Mouse (Mus musculus): ENCODE measurements around the gene Nf1.

Nf1 gene

DNA sequence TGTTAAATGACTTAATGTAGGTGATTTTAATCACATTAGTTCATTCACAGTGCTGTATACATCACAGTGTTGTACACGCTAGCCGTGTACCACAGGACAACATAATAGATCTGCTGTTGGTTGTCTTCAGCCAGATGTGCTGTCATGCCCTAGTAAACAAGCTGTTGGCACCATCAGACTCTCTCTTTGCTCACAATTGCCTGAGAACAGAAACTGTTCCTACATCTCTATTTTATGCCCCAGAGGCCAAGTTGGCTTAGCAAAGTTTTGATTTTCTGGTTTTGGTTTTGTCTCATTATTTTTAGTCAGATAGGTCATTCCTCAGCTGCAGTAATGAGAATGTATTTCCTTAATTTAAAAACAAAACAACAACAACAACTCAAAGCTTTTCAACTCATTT is 190.2 kb downstream of the Nf1 start:
- no peak for DNase-seq

DNA sequence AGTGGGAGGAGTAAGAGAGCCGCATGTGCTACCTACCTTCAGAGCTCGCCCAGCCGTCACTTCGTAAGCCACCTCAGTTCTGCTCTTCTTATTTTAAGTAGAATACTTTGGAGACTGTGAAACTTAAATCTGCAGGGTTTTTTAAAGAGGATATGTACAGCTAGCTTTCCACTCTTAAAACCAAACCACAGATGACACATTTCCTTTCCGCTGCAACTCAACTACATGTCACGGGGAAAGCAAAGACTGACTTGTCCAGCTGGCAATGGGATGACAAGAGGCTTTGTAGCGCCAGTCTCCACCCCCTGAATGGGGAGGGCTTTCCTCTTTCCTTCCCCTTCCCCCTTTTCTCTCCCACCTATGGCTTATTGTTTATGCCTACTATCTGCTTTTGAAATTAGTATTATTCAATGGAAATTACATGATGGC is 190.9 kb downstream of the Nf1 start, which contains the start of the genes Evi2 and Evi2a:
TSS of gene Evi2 (minus strand) at position 257 of the 429 bp plus-strand sequence.
TSS of gene Evi2a (minus strand) at position 277 of the 429 bp plus-strand sequence.
- DNase-seq = no peak

DNA sequence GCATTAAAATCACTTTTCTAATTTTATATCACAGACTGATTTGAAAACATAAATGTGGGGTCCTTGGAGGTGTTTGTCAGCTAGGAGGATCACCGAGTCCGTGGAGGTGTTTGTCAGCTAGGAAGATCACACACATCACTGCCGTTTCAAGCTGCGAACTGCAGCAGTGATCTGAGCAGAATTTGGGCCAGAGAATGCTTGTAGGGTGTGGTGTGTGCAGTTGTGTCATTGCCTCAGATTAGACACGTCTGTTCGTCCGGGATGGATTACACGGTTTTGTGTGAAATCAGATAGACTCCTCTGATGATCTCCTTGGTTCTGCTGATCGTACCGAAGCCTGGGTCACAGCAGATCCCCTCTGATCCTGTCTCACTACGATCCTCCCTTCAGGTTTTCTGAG is 191.3 kb downstream of the Nf1 start:
- DNase-seq = no peak

DNA sequence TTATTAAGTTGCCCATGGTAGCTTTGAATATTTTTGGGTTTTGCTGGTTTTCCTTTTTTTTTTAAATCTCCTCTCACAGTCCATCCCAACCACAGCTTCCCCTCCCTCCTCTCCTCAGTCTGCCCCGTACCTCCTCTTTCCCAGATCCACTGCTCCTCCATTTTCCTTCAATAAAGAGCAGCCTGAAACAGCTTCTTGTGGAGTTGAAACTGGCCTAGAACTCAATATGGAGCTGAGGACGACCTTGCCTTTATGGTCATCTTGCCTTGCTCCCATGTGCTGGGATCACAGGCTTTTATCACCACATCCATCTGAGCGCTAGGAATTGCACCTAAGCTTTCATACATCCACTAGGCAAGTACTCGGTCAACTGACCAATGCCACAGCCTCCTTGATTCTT is 192.0 kb downstream of the Nf1 start:
- DNase-seq = no peak

DNA sequence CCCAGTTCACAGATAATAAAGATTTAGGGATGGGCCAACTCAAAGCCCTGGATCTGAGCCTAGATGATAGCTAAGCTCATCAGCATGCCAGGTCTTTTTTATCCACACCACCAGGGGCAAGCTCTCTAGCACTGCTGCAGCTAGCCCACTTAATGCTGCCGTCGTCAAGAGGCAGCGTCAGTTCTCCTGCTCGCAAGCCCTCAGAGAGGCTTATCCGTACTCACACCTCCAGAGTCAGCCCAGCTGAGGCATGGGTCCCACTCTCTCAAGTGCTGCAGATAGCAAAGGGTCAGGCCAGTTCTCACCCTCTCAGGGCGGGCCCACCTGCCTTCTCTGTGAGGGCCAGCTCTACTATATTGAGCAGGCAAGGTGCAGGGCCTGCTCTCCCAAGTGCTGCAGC is 193.8 kb downstream of the Nf1 start:
- peak in 1 of 2 experiments; percentile 30 for DNase-seq

DNA sequence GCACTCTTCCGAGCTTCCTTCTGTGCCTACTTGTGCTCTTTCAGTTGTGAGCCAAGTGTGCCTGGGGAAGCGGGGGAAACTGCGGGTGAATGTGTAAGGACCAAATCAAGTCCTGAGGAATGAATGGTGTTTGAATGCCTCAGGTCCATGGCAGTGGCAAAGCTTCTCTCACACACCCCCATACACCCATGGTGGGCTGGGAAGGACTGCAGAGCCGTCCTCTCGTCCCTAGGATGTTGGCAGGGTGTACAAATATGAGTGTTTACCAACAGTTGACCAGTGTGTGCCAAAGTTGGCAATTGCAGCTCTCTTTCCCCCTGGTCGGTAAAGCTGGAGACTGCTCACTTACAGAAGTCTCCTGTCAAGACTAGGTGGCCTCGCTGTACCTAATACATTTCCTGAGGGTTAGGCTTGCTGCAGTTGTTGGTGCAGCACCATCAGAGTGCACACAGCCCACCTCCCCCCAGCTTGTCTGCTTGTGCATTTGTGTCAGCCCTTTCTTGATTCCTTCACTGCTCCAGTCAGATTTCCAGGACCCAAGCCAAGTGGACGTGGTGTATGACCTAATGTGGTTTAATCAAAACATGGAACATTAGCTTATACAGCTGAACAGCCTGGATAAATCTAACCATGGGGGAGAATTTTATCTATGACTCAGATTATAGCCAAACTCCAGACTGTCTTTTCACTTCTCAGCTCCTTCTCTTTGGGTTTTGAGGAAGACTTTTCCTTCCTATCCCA is 194.6 kb downstream of the Nf1 start:
- DNase-seq = peak; percentile 34 to 40

DNA sequence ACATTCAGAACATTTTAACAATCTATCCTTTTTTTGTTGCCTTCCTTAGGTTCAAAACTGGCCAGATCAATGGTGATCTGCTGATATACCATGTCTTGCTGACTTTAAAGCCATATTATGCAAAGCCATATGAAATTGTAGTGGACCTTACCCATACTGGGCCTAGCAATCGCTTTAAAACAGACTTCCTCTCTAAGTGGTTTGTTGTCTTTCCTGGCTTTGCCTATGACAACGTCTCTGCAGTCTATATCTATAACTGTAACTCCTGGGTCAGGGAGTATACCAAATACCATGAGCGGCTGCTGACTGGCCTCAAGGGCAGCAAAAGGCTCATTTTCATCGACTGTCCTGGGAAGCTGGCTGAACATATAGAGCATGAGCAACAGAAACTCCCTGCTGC is 196.1 kb downstream of the Nf1 start:
- DNase-seq = no peak

DNA sequence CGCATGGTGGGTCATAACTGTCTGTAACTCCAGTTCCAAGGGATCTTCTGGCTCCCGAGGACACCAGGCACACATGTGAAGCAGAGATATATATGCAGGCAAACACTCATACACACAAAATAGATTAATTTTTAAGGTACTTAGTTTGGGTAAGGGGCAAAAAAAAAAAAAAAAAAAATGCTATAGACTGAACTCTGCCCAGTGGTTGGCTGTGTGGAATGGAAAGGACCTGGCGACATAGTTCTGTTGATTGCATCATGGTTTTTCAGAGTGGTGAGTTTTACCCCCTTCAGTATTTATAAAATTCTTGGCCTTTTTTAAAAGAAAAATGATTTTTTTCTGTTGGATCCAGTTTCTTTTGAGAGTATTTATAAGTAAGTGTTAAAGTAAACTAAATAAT is 196.8 kb downstream of the Nf1 start:
- DNase-seq = no peak

DNA sequence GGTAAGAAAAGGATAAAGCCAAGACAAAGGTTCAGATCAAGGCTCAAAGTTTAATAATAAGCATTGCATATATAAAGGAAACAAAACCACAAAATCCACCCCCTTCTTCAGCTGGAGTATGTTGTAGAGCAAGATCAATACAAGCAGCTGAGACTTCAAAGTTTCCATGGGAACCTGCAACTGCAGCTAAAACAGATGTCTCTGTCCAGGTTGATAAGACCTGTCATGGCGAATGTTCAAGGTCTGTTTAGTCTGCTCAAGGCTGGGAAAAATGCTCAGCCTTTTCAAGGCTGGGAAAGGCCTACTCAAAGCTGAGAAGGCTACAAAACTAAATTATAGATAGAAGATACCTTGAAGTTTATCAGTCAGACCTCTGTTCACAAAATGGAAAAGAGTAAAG is 213.1 kb downstream of the Nf1 start:
- DNase-seq = no peak

DNA sequence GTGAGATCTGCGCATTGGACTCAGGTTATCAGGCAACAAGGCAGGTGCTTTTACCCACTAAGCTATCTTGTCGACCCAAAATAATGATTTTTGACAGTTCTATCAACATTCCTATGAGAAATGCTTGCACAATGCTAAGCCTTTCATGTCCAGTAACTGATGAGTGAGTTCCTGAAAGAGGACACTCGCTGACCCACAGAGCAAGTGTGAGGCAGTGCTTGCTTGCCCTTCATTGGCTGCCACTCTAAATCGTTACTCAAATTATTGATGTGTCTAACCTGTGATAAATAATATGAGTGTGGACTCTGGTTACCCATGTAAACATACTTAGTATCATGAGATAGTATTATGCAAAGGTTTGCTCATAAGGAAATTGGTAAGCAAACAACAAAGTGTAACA is 221.0 kb downstream of the Nf1 start:
- DNase-seq = no peak

DNA sequence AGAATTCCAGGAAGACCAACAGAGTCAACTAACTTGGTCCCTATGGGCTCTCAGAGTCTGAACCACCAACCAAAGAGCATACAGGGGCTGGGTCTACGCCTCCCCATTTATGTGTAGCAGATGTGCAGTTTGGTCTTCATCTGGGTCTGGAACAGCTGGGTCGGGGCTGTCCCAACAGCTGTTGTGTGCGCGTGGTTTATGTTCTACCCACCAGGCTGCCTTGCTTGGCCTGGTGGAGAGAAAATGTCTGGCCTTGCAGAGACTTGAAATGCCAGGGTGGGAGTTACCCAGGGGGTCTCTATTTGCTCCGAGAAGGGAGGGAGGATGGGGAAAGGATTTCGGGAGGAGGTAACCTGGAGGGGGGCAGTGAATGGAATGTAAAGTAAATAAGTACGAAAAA is 224.0 kb downstream of the Nf1 start:
- no peak for DNase-seq

DNA sequence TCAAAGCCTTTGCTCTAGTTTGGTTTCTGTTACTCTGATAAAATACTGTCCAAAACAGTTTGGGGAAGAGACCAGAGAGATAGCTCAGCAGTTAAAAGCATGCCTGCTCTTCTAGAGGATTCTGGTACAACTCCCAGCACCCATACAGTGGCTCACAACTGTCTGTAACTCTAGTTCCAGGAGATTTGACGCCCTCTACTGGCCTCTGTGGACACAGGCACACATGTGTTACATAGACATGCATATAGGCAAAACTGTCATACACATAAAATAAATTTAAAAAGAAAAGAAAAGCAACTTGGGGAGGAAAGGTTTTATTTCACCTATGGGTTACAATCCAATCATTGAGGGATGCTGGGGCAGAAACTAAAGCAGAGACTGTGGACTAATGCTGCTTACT is 227.5 kb downstream of the Nf1 start:
- DNase-seq = no peak

DNA sequence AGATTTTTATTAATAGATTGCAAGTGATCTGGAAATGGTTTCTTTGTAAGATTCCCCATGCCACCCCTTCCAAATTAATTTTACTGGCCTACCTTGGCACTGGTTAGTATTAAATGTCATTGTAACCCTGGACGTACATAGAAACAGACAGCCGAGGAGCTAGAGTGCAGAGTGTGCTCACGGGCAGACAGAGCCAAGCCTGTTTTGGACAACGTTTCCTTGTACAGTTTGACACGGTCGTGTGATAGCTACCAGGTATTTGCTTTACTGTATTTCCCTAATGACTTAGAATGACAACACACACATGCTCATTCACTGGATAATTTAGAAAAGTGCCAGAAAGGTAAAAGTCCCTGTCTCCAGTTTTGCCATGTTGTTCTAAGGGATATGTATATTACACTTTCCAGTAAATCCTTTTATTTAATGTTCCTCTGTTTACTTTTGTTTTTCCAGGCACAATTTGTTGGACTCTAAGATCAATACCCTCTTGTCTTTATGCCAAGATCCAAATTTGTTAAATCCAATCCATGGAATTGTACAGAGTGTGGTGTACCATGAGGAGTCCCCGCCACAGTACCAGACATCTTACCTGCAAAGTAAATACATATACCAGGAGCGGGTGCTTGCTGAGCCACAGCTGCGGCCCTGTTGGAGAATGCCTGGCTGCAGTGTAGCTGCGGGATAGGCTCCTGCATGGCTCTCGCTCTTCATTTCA is 228.9 kb downstream of the Nf1 start:
- no peak for DNase-seq

DNA sequence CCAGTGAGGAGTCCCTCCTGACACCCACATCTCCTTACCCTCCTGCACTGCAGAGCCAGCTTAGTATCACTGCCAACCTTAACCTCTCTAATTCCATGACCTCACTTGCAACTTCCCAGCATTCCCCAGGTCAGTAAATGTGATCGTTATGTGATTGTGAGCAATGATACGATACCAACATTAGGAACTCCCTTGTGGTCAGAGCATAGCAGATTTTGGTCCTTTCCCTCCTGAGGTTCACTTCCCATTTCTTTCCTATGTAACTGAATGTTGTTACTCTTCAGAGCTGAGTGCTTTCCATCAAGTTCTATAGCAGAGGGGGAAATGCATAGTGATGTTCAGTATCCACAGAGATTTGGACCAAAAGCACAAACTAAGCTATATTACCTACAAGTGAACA is 230.8 kb downstream of the Nf1 start:
- no peak for DNase-seq

DNA sequence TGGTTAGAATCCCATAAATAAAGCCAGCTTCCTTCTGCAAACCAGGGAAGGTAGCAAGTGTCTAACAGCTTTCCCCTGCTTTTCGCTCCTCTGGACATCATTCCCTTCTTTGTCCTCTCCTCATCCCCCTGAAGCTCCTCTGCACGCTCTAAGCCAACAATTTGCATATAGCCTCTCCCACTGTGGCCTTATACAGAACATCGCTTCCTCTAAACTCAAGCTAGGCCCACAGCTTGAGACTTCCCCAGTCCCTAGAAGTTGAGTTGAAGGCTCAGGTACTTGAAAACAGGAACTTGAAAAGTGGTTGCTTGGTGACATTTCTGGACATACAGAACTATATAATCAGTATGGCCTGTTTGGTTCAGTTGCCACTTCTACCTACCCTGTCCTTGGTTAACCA is 234.3 kb downstream of the Nf1 start:
- DNase-seq = no peak

DNA sequence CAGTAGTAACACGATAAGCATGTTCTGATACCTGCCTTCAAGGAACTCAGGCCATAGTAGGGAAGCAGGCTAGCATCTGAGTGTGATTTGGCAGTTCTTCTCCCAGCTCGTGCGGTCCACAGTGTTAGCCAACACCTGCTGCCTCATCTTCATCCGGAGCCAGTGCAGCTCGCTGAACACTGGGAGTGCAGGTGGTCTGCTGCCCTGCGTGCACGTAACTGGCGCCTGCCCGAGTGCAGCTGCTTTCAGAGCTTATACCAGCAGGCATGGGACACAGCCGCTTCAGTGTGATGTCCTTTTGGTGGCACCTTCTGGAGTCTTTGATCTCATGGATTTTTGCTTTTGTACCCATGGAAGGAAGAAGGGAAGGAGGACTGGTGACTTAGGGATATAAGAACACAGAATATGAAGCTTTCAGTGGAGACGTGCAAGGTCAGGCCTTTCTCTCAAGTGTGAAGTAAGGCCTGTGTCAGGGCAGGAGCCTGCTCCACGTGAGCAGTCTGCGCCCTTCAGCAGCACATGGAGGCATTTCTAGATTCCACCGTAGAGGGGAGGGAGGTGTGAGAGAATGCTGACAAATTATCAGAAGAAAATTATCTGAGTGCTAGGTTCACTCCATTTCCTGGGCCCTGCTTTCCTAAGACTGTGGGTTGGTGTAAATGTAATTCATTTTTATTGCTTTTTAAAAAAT is 236.0 kb downstream of the Nf1 start:
- DNase-seq = no peak

DNA sequence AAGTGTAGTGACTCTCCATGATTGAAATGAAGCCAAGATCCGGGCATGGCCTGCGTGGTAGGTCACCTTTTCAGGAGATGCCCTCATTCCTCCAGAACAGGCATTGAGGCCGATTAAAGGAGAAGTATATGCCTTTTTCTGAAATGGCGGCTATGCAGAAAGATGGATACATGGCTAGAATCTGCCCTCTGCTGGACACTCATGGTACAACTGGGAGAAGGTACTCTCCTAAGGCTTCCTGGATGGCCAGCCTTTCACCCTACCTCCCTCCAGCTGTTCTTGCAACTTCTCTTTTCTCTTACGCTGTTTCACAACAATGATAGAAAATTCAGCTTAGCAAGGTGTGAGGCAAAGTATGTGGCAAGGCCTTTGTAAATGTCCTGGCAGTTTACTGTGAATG is 238.2 kb downstream of the Nf1 start:
- DNase-seq = peak; percentile 73 to 89

DNA sequence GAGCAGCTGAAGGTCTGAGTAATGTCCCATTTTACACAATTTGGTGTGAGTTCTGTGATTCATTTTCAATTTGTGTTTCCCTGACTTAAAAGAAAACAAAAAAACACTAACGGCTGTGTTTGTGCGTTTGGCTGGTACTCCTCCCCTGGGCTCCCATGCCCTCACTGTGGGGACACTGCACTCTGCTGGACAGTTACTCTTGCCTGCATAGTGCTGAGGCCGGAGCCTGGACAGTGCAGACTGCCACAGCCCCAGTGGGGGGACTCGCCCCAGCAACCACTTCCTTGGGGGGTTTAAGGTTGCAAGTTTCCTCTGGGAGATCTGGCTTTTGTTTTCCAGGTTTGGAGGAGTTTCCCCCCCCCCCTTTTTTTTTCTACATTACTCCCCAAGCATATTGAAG is 241.2 kb downstream of the Nf1 start:
- DNase-seq = no peak

DNA sequence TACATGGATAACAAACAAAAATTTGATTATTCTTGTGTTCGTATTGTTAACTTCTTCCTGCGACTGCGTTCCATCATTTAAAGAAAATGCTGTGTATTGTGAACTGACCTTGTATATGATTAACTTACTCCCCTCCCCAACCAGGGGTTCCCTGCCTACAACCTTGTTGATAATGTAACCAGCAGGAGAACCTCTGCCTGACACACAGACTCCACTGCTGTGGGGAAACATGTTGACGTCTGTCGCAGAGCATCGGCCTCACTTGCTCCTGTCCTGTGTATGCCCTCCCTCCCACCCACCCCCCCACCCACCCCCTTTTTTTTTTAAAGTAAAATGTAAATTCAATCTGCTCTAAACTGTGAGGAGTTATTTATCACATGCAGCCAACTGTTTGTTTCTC is 241.8 kb downstream of the Nf1 start:
- no peak for DNase-seq

DNA sequence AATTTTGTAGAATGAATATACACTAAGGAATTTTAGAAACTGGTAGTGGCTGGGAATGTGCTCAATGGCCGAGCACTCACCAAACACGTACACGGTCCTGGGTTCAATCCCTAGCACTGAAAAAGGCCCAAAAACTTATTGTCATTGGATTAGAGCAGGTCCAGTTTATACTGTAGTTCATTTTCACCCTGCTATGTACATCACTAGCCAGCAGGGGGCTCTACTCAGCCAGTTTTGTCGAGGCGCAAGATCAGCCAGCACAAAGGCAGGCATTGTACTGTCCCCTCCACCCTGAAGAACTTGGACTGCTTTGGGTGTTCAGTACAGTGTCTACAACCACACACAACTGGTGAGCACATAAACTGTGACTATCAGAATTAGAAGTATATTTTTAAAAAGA is 244.7 kb downstream of the Nf1 start:
- peak; percentile 52 to 73 for DNase-seq

DNA sequence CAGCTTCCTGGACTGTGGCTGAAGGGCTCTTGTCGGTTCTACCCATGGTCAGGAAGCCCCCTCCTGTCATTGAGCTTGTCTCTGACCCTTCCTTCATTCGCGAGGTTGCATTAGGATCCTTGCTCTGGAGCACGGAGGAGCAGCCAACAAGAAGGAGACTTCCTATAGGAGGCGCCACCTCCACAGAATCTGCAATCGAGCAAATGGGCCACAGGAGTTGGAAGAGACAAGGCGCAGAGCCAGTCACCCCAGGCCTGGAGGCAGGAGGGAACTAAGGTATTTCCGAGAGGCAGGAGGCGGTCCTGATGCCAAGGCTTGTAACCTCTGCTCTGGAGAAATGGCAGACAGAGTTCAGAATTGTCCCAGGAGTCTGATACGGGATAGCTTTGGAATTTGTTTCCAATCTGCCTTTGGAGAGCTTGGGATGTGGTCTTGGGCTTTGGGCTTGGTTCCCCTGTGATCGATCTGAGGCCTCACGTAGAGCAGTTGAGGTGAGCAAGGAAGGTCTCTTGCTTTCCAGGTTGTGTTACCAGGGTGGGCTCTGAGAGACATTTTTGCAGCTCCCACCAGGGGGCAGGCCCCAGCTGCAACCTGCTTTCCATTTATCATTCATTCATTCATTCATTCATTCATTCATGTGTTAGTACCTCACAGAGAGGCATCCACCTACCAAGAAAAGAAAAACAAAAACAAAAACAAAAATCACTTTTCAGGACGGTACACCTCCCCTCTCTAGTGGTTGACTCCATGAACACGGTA is 250.0 kb downstream of the Nf1 start:
- DNase-seq = peak in 1 of 2 experiments; percentile 41

DNA sequence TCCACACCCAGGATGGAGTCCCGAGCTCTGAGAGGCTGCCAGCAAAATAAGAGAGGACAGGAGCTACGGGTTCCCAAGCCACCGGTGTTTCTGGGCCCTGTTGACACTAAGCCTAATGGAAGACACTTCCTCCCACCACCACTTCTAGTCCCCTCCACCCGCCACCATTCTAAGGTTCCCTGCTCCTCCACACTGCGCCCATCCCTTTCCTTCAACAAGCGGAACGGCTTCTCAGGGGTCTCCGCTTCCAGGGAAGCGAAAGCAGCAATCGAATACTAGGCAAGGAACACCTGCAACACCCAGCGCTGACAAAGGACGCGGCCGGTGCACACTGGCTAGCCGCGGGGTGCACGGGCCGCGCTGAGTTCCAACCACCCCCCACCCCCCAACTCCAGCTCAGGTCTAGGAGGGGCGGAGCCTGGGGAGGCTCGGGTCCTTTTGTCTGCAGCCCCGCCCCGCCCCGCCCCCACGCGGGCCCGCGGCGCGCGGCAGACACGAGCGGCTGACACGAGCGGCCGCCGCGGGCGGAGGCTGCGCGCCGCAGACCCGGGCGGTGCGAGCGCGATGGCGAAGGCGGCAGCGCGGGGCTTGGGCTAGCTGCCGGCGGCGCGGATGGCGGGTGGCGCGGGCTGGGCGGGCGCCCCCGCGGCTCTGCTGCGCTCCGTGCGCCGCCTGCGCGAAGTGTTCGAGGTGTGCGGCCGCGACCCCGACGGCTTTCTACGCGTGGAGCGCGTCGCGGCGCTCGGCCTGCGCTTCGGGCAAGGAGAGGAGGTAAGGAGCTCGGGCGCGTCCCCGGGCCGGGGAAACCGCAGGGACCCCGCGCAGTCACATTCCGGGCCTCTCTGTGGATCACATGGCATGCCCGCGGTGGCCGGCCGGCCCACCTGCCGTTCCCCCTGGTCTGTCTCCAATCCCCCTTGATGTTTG is 251.4 kb downstream of the Nf1 start, which contains the start of gene Rab11fip4:
TSS of gene Rab11fip4 (plus strand) at position 549 of the 927 bp plus-strand sequence.
- DNase-seq = peak; percentile 27 to 51

Measured in kidney, postnatal 25 days (tissue).